In the genomic region with DNA sequence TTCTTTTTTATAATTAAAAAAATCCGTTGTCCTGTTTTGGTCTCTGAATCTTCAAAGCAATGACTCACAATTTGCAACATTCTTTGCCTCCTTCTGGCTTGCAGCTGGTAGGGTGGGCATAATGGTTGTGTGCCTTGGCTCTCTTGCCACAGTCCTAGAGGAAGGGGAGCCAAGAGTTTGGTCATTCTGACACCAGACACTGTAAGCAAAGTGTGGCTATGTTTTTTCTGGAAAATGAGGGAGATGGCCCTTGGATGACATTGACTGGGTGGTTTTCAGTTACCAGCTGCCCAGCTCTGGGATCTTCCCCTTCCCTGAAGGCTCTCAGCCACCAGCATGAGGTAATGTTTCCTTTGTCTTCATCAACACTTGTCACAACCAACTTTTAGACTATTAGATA, we compare ENCODE assay signal across 20 mouse cellular contexts.
A peak's percentile ranks its signal among the peaks of the same experiment; 100 is the strongest.
DNase-seq lines count a peak whose midpoint lies in the region; ATAC-seq lines count a peak whose summit lies in the region.
"Had no signal": no experiment of that assay in that cellular context is flagged by ENCODE, and none has a peak within 500 bp of the region (broad histone marks: within the 10 kb centered on the region; RNA-seq: fewer than 3 reads in every experiment).

No protein-coding gene starts in this region.

- intact Hi-C loops in heart, postnatal 25 days (cut with DNase I), result no loop called here

- peak; percentile 0 for DNase-seq in heart, postnatal 25 days (ENCODE audit: low spot score)
- no peak for DNase-seq in heart, adult 9 months (ENCODE audit: low spot score in 2 of 2)
- DNase-seq in Muller cell, postnatal 12 days (ENCODE audit: inconsistent ontology term), result peak; percentile 90
- DNase-seq in adipocyte (ENCODE audit: low spot score), result peak; percentile 10
- DNase-seq in skeletal muscle tissue, adult 2 months (ENCODE audit: low read depth, low spot score), result peak; percentile 4
- DNase-seq: adrenal gland, adult 8-10 months; adrenal gland, postnatal 25 days; cerebellum, adult 11-12 months; cerebellum, adult 8-10 months; cerebellum, postnatal 10 days; cerebellum, postnatal 36 days; gastrocnemius, postnatal 25 days; heart, adult 2 months; heart, postnatal 4 days; kidney, adult 2 months had no signal

- no peak for ATAC-seq in inflammation-experienced regulatory T-cells, adult 6 months
- ATAC-seq in megakaryocyte progenitor cell, adult 5-6 weeks (replicated peaks; ENCODE audit: poor library complexity), result no peak
- ATAC-seq: forebrain, embryonic 16.5 days; hindbrain, postnatal 0 days; intestine, postnatal 0 days had no signal

Comparison
In these comparisons a context has a peak if more than half of its experiments do, and no peak if none do; other contexts are left out.
1. DNase-seq: peak in heart, postnatal 25 days (single experiment), Muller cell, postnatal 12 days (single experiment), adipocyte (single experiment) and skeletal muscle tissue, adult 2 months (single experiment); none in heart, adult 9 months (0 of 2).